Mouse (Mus musculus): ENCODE measurements around the gene Apaf1. TPM values are rescaled to one million over a fixed set of nuclear protein-coding genes. Genes with fewer than 3 reads are reported as not detected.

Gene Apaf1
- total RNA-seq, 2 experiments from 2014 or later = 15.8 to 16.1 TPM

DNA sequence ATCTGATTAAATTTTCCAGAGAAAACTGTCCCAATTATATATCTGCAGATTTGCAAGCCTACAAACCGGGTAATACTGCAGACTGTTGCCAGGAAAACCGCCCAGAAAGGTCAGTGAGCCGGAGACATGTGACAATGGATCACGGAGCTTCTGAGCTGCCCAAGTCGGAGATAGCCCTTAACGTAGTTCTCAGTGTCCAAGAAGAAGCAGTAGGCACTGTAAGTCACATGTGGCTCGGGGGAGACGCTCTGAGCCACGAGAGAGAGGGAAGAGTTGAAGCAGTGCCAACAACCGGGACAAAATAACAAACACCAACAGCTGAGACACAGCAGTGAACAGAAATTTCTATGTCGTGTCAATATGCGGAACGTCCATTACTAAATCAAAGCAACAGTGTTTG lies 81.1 kb downstream of the Apaf1 start:
- peak in 1 of 2 experiments; percentile 37 for DNase-seq (ENCODE audit: low spot score in 2 of 2)
- intact Hi-C loops (cut with DNase I) = no loop called here

- DNase-seq (ENCODE audit: low spot score in 2 of 2) = peak; percentile 44 to 62
- intact Hi-C loops (cut with DNase I) = no loop called here
These were observed 82.7 kb downstream of the Apaf1 start for GRCm38 (mm10) chr10:90999899-91000298.

GRCm38 (mm10) chr10:90993869-90994268 lies 88.7 kb downstream of the Apaf1 start:
- no peak for DNase-seq (ENCODE audit: low spot score in 2 of 2)
- intact Hi-C loops (cut with DNase I) = no loop called here

DNA sequence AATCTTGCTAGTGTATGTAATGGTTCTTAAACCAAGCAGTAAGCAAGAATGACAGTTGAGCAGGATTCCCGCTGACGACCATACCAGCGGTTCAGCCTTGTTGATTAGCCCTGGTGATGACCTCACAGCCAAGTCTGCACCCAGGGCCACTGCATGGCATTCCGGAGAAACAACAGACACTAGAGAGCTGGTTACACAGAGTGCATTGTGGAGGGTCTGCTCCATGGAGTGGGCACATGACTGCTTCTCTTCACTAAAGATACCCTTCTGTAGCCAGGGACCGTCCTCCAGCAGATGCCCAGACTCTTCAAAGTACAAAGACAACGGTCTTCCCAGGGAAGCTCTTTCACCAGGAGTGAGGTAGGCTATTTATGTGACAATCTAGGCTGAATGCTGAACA lies 90.3 kb downstream of the Apaf1 start:
- intact Hi-C loops (cut with DNase I) = no loop called here
- no peak for DNase-seq (ENCODE audit: low spot score in 2 of 2)

- intact Hi-C loops (cut with DNase I) = no loop called here
- DNase-seq (ENCODE audit: low spot score in 2 of 2) = no peak
These were observed 92.2 kb downstream of the Apaf1 start for GRCm38 (mm10) chr10:90990340-90990739.

GRCm38 (mm10) chr10:90983046-90983445 lies 99.5 kb downstream of the Apaf1 start:
- peak in 1 of 2 experiments; percentile 72 for DNase-seq (ENCODE audit: low spot score in 2 of 2)
- intact Hi-C loops (cut with DNase I) = no loop called here

- intact Hi-C loops (cut with DNase I) = no loop called here
- DNase-seq (ENCODE audit: low spot score in 2 of 2) = no peak
These were observed 100.8 kb downstream of the Apaf1 start for GRCm38 (mm10) chr10:90981811-90982210.

DNA sequence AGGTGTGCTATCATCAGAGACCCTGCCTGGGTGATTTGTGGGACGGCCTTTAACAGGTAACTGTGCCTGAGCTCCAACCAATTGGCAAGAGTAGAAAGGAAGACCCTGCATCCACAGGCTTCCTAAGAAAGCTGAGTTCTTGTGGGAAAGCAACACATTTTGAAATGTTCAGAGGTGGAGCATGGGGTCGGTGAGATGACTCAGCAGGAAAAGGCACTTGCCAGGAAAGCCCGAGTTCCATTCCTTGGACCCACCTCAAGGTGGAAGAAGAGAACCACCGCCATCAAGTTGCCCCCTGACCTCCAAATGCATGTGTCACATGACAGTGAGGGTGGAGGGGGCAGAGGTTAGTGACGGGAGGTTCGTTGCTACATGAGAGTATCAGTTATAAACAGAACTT lies 108.1 kb downstream of the Apaf1 start:
- no peak for DNase-seq (ENCODE audit: low spot score in 2 of 2)
- intact Hi-C loops (cut with DNase I) = no loop called here

GRCm38 (mm10) chr10:90974084-90974483 lies 108.5 kb downstream of the Apaf1 start:
- no peak for DNase-seq (ENCODE audit: low spot score in 2 of 2)
- intact Hi-C loops (cut with DNase I) = no loop called here

DNA sequence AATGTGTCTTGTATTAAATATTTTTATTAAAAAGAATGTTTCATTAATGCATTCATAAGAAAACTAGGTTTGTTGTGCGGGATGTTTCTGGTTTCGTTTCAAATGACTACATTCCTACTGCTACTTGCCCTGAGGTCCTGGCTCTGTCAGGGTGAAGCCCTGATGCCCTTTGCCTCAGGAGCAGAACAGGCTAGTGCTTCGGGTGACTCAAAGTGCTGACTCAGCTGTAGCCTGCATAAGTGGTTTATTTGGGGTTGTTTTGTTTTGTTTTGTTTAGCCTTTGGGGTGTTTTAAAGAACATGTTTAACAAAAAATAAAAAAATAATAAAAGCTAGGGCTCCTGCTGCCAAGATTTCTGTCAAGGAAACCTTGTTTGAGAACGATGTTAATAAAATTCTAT lies 112.0 kb downstream of the Apaf1 start:
- DNase-seq (ENCODE audit: low spot score in 2 of 2) = no peak
- intact Hi-C loops (cut with DNase I) = no loop called here

GRCm38 (mm10) chr10:90969355-90970174 lies 113.0 kb downstream of the Apaf1 start:
- no peak for DNase-seq (ENCODE audit: low spot score in 2 of 2)
- intact Hi-C loops (cut with DNase I) = no loop called here

DNA sequence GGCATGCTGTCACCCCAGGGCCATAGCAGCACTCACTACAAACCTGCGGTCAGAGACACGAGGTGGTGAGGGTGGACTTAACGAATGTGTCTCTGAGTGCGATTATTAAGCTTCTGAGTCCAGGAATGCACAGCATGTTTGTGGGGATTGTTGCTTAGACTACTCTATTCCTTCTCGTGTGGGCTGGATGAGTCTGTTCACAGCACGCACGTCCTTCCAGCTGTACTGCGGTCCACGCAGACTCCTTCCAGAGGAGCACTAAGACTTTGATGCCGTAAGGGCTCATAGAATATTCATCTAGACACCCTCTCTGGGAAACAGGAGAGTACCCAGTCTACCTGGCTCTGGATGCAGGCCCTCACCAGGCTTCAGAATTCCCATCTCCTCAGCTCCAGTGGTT lies 114.3 kb downstream of the Apaf1 start:
- intact Hi-C loops (cut with DNase I) = no loop called here
- no peak for DNase-seq (ENCODE audit: low spot score in 2 of 2)

DNA sequence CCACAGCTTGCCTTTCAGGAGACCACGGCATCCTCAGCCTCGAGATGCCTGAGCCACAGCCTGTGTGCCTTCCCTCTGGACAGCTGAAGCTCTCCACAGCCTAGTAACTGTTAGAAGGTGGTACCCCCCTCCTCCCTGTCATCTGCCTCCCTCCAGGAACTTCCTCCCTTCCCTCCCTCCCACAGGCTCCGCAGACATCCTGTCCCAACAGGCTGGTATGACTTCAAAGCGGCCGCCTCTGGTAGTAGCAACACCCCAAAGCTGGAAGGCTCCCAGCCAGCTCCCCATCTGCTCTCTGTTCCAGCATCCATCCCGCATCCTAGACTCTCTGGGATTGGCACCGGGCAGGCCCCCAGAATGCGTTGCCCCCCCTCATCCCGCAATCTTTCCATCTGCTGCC lies 115.7 kb downstream of the Apaf1 start:
- intact Hi-C loops (cut with DNase I) = no loop called here
- DNase-seq (ENCODE audit: low spot score in 2 of 2) = peak; percentile 72 to 88

DNA sequence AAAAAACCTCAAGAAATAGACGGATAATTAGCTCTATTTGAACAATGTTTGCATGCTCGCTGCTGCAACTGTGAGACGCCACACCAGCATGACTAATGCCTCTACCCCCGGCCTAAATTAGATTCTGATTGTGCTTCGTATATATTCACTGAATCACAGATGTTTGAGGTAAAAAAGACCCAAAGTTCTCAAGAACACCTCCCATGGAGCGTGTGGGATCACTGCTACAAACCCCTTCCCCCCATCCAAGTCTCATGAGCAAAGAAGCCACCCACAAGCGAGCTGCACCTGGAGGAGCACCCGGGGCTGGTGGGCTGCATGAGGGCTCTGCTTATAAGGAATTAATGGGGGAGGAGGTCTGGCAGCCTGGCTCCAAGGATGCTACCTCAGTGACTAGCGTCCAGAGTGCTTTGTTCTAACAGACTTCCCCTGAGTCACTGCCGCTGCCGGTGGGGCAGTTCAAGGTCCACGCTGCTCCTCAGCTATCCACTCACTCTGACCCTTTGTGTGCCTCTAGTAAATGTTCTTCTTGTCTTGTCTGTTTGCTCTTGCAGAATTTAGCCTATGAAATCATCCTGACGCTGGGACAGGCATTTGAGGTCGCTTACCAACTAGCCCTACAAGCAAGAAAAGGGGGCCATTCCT lies 116.8 kb downstream of the Apaf1 start:
- DNase-seq (ENCODE audit: low spot score in 2 of 2) = no peak
- intact Hi-C loops (cut with DNase I) = no loop called here

DNA sequence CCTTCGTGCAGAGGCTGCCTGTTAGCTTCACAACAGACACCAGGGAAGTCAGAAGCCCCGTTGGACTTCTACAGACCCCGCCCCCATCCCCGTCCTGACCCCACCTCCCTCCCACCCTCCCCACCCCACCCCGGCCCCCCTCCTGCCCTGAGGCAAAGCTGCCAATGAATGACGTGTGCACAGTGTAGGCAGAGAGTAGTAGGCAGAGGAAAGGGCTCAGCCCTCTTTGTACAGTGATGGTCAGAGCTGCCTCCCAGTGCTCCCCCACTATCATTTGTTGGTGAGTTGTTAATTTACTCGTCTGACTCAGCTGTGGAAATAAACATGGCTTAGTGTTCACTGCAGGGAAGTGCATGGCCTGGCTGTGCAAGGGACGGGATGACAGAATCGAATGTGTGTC lies 118.1 kb downstream of the Apaf1 start:
- intact Hi-C loops (cut with DNase I) = no loop called here
- DNase-seq (ENCODE audit: low spot score in 2 of 2) = no peak

- no peak for DNase-seq (ENCODE audit: low spot score in 2 of 2)
- intact Hi-C loops (cut with DNase I) = no loop called here
These were observed 122.2 kb downstream of the Apaf1 start for GRCm38 (mm10) chr10:90960374-90960773.

- intact Hi-C loops (cut with DNase I) = no loop called here
- DNase-seq (ENCODE audit: low spot score in 2 of 2) = no peak
These were observed 128.7 kb downstream of the Apaf1 start for GRCm38 (mm10) chr10:90953821-90954220.

DNA sequence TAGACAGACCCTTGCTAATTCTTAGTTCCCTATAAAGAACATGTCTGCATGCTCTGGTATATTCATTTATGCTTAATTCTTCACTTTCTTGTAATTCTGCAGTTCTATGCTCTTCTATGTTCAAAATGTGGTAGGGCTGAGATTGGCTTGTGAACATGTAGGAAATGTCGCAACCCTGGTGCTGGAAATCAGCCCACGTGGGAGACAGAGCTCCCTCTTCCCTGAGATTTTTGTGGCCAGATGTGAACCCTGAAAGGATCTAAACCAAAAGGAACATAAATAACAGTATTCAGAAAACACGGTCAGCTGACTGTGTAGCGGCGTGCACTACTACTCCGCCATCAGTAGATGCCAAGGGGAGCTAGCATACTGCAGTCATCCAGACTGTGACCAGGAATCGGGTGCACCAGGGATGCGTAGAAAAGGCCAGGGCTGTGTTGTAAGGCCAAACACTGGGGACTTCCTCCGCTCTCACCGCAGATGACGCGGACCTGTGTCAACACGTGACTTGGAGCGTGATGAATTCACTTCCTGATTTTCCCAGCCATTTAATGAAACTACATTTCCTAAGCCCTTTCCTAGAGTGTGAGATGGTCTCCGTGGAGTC lies 129.4 kb downstream of the Apaf1 start:
- no peak for DNase-seq (ENCODE audit: low spot score in 2 of 2)
- intact Hi-C loops (cut with DNase I) = no loop called here

DNA sequence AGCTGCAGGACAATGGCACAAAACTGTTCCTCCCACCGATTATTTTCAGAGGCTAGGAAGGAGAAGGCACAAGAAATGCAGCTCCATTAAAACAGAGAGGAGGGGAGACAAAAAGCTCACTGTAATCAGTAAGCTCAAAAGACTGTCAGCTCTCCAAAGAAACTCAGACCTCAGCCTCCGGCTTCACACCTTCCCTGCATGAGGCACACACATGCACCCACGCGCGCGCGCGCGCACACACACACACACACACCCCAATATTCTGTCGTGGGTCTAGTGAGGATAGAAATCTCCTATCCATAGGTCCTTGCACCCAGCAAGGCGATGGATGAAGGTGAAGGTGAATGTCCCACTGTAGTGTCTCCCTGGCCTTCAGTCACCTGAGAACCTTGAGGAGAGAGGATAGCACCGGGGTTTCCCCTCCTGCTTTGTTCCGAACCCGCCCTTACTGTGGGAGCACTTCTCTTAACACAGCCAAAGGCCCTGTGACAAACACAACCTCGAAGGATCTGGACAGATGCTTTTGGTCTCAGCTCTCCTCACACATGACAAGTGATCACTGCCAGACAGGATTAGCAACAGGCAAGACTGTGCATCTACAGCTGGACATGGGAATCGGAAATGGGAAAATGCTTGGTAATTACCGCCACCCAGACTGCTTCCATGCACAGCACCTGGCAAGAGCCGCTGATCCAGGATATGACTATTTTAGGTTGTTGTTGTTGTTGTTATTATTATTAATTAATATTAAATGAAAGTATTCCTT lies 134.8 kb downstream of the Apaf1 start:
- DNase-seq (ENCODE audit: low spot score in 2 of 2) = no peak
- intact Hi-C loops (cut with DNase I) = no loop called here

DNA sequence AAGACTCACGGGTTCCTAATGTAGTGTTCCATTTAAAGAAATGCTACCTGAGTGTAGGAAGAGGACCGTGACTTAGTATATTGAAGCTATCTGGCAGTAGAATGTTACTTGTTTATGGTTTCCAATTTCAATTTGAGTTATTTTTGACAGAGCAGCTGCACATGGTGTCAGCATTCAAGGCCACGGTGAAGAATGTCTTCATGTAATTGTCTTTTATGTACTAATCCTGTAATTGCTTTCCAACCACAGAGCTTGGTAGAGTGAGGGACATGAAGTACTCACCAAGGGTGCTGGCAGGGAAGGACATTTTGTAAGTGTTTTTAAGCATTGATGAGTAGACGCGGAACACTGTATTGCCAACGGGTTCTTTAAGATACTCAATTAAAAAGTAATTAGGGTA lies 135.5 kb downstream of the Apaf1 start:
- no peak for DNase-seq (ENCODE audit: low spot score in 2 of 2)
- intact Hi-C loops (cut with DNase I) = no loop called here
